Mouse (Mus musculus): ENCODE data around the gene Gm10840.
"Not testable (repeated sequence)": the region's sequence is repeated elsewhere in the genome, so short reads cannot be mapped to it uniquely, and the experiment has no call there.

DNA sequence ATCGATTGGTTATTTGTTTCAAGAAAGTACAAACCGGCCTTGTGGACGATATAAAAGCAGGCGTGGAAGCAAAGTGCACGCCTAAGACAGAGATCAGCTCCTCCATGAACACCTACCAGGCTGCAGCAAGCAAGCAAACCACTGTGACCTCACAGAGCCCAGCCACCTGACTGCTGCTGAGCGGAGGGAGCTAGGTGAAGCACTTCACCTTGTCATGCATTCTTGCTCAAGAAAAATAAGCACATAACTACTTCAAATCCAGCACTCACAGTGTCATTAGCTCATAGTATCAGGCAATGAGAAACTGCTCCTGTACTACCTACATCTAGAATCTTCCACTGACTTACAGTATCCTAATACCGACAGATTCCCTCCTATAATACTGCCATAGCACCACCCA lies 39.3 kb downstream of the Gm10840 start:
- not testable (repeated sequence) for TF ChIP-seq CHD2 (IDR thresholded peaks at IDR 0.05; ENCODE audit: low read depth, low read length); MAFK (IDR thresholded peaks at IDR 0.05; ENCODE audit: insufficient read depth, low read depth, low read length); ZNF384 (IDR thresholded peaks at IDR 0.05; ENCODE audit: low read depth, low read length); HCFC1 (IDR thresholded peaks at IDR 0.05; ENCODE audit: borderline replicate concordance, insufficient read depth, low read length)

Measured in ES-E14 (cell line).